Mouse (Mus musculus): Measurements from ENCODE around the gene Manba. TPM values are rescaled to one million over a fixed set of nuclear protein-coding genes. Genes with fewer than 3 reads are reported as not detected.

Gene Manba
- polyA plus RNA-seq, 1 experiment from 2014 or later, result 10.2 TPM

- H3K4me3 ChIP-seq (ENCODE audit: low read depth, low read length), result no peak overlapping the region
- ATAC-seq (ENCODE audit: insufficient read depth) (no peak), DNase-seq (no peak)
- H3K4me1 ChIP-seq (ENCODE audit: insufficient read depth), result no peaks in the 10 kb centered on the region
- no peak overlapping the region for H3K27ac ChIP-seq (ENCODE audit: low read depth)
- no peaks in the 10 kb centered on the region for H3K9me3 ChIP-seq (ENCODE audit: low read depth, low read length)
- 75% methylated on average over 4 of the region's 4 CpGs for WGBS
- no peaks in the 10 kb centered on the region for H3K36me3 ChIP-seq (ENCODE audit: insufficient read depth)
- H3K9ac ChIP-seq, result no peak overlapping the region
- TF ChIP-seq CTCF (IDR thresholded peaks at IDR 0.05; ENCODE audit: low read depth), result no peak
- no peaks in the 10 kb centered on the region for H3K27me3 ChIP-seq (ENCODE audit: insufficient read depth, low read length)
- H3K4me2 ChIP-seq, result no peak overlapping the region
These were observed 79.9 kb downstream of the Manba start for GRCm38 (mm10) chr3:135565306-135565705.

GRCm38 (mm10) chr3:135567888-135568287 is 82.5 kb downstream of the Manba start:
- Histone ChIP-seq H3K36me3 (ENCODE audit: insufficient read depth) (no peaks in the 10 kb centered on the region), H3K4me1 (ENCODE audit: insufficient read depth) (no peaks in the 10 kb centered on the region), H3K9ac (no peak overlapping the region), H3K27me3 (ENCODE audit: insufficient read depth, low read length) (no peaks in the 10 kb centered on the region), H3K4me2 (no peak overlapping the region), H3K27ac (ENCODE audit: low read depth) (no peak overlapping the region), H3K4me3 (ENCODE audit: low read depth, low read length) (no peak overlapping the region), H3K9me3 (ENCODE audit: low read depth, low read length) (no peaks in the 10 kb centered on the region)
- no peak for DNase-seq
- no peak for ATAC-seq (ENCODE audit: insufficient read depth)
- no peak for TF ChIP-seq CTCF (IDR thresholded peaks at IDR 0.05; ENCODE audit: low read depth)
- 68% methylated on average over 6 of the region's 6 CpGs for WGBS

GRCm38 (mm10) chr3:135568633-135569032 is 83.2 kb downstream of the Manba start:
- no peaks in the 10 kb centered on the region for H3K36me3 ChIP-seq (ENCODE audit: insufficient read depth)
- WGBS, result 50% methylated on average over 5 of the region's 5 CpGs
- TF ChIP-seq CTCF (IDR thresholded peaks at IDR 0.05; ENCODE audit: low read depth), result no peak

DNA sequence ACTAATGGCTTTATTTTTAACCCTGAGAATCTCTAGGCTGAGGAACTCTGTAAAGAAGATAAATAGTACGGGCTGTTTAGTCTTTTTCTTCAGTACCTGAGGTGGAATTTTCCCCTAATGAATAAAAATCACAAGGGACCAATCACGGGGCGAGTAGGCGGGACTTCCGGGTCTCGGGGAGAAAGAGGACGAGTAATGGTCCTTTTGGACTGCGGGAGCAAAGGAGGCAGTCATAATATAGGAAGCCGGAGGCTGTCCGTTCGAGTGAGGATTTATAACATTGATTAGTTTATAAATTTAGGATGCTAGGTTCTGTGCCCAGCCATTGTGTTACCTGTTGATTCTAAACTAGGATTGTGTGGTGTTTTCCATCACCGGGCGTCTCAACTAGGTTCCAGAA is 86.1 kb downstream of the Manba start:
- Histone ChIP-seq H3K4me2 (peak overlapping the region; percentile 40; the same call in 1 of the 2 replicates), H3K27me3 (ENCODE audit: insufficient read depth, low read length) (no peaks in the 10 kb centered on the region), H3K36me3 (ENCODE audit: insufficient read depth) (no peaks in the 10 kb centered on the region), H3K9me3 (ENCODE audit: low read depth, low read length) (no peaks in the 10 kb centered on the region), H3K9ac (no peak overlapping the region), H3K27ac (ENCODE audit: low read depth) (no peak overlapping the region), H3K4me1 (ENCODE audit: insufficient read depth) (peaks cover 8% of the 10 kb centered on the region; the same call in 1 of the 2 replicates), H3K4me3 (ENCODE audit: low read depth, low read length) (peak overlapping the region; percentile 9; the same call in 1 of the 2 replicates)
- no peak for TF ChIP-seq CTCF (IDR thresholded peaks at IDR 0.05; ENCODE audit: low read depth)
- 57% methylated on average over 13 of the region's 13 CpGs for WGBS
- DNase-seq (no peak), ATAC-seq (ENCODE audit: insufficient read depth) (no peak)

More at GRCm38 (mm10) chr3:135568633-135569032, 83.2 kb downstream of the Manba start:
- H3K27ac ChIP-seq (ENCODE audit: low read depth), result no peak overlapping the region
- no peaks in the 10 kb centered on the region for H3K27me3 ChIP-seq (ENCODE audit: insufficient read depth, low read length)
- ATAC-seq (ENCODE audit: insufficient read depth) (no peak), DNase-seq (no peak)
- no peaks in the 10 kb centered on the region for H3K9me3 ChIP-seq (ENCODE audit: low read depth, low read length)
- H3K4me1 ChIP-seq (ENCODE audit: insufficient read depth), result peaks cover 6% of the 10 kb centered on the region; the same call in 1 of the 2 replicates
- no peak overlapping the region for H3K4me3 ChIP-seq (ENCODE audit: low read depth, low read length)
- H3K9ac ChIP-seq, result no peak overlapping the region
- H3K4me2 ChIP-seq, result no peak overlapping the region

GRCm38 (mm10) chr3:135573051-135573450 is 87.6 kb downstream of the Manba start:
- H3K4me3 ChIP-seq (ENCODE audit: low read depth, low read length), result no peak overlapping the region
- H3K9me3 ChIP-seq (ENCODE audit: low read depth, low read length), result no peaks in the 10 kb centered on the region
- 31% methylated on average over 6 of the region's 6 CpGs for WGBS
- peaks cover 8% of the 10 kb centered on the region; the same call in 1 of the 2 replicates for H3K4me1 ChIP-seq (ENCODE audit: insufficient read depth)
- H3K4me2 ChIP-seq, result no peak overlapping the region
- H3K27me3 ChIP-seq (ENCODE audit: insufficient read depth, low read length), result no peaks in the 10 kb centered on the region
- H3K36me3 ChIP-seq (ENCODE audit: insufficient read depth), result no peaks in the 10 kb centered on the region
- H3K9ac ChIP-seq, result no peak overlapping the region
- no peak overlapping the region for H3K27ac ChIP-seq (ENCODE audit: low read depth)
- DNase-seq (peak; percentile 51), ATAC-seq (ENCODE audit: insufficient read depth) (peak; percentile 32; the same call in 1 of the 2 replicates)
- no peak for TF ChIP-seq CTCF (IDR thresholded peaks at IDR 0.05; ENCODE audit: low read depth)

DNA sequence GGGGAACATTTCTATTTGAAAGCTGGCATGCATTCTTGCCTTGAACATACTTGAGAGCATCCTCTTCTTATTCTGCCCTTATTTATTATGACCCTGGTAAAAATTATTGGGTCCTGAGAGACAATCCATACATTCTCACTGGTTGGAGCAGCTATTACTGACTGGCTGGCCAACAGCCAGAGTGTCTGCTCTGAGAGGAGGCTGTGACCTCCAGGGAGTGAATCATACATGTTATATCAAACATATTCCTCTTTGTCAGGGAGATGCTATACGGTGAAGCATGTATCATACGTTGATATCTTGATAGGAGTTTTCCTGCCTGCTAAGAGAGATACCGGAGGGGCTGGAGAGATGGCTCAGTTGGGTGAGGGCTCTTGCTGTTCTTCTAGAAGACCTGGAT is 89.7 kb downstream of the Manba start:
- no peak for TF ChIP-seq CTCF (IDR thresholded peaks at IDR 0.05; ENCODE audit: low read depth)
- H3K9me3 ChIP-seq (ENCODE audit: low read depth, low read length), result no peaks in the 10 kb centered on the region
- no peak overlapping the region for H3K9ac ChIP-seq
- H3K4me3 ChIP-seq (ENCODE audit: low read depth, low read length), result no peak overlapping the region
- WGBS, result 65% methylated on average over 3 of the region's 3 CpGs
- peaks cover 8% of the 10 kb centered on the region; the same call in 1 of the 2 replicates for H3K4me1 ChIP-seq (ENCODE audit: insufficient read depth)
- DNase-seq (no peak), ATAC-seq (ENCODE audit: insufficient read depth) (no peak)
- H3K27me3 ChIP-seq (ENCODE audit: insufficient read depth, low read length), result no peaks in the 10 kb centered on the region
- H3K36me3 ChIP-seq (ENCODE audit: insufficient read depth), result no peaks in the 10 kb centered on the region
- no peak overlapping the region for H3K4me2 ChIP-seq
- no peak overlapping the region for H3K27ac ChIP-seq (ENCODE audit: low read depth)

- no peaks in the 10 kb centered on the region for H3K36me3 ChIP-seq (ENCODE audit: insufficient read depth)
- no peak for ATAC-seq (ENCODE audit: insufficient read depth)
- H3K4me2 ChIP-seq, result no peak overlapping the region
- H3K9me3 ChIP-seq (ENCODE audit: low read depth, low read length), result no peaks in the 10 kb centered on the region
- H3K4me3 ChIP-seq (ENCODE audit: low read depth, low read length), result no peak overlapping the region
- no peak for DNase-seq
- no peak overlapping the region for H3K27ac ChIP-seq (ENCODE audit: low read depth)
- WGBS, result 49% methylated on average over 5 of the region's 5 CpGs
- no peaks in the 10 kb centered on the region for H3K27me3 ChIP-seq (ENCODE audit: insufficient read depth, low read length)
- H3K9ac ChIP-seq, result no peak overlapping the region
- peaks cover 1% of the 10 kb centered on the region; the same call in 1 of the 2 replicates for H3K4me1 ChIP-seq (ENCODE audit: insufficient read depth)
- TF ChIP-seq CTCF (IDR thresholded peaks at IDR 0.05; ENCODE audit: low read depth), result no peak
These were observed 93.3 kb downstream of the Manba start for GRCm38 (mm10) chr3:135578588-135579140.

All from lung, embryonic 14.5 days (tissue).